Comparison of ENCODE assay signal across 11 mouse cellular contexts in the genomic region with DNA sequence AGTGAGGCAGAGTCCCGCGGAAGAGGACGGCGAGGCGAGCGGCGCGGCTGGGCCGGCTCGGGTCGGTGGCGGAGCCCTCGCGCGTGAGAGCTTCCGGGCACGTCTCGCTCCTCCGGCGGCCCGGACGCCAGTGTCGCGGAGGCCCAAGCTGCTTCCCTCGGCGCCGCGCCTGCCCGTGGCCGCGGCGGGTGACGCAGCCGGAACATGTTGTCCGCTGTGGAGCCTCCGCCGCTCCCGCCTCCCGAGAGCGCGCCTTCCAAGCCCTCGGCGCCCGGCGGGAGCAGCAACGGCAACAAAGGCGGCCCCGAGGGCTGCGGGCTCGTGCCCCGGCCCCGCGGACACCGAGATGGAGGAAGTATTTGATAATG. TPM values are rescaled to one million over a fixed set of nuclear protein-coding genes. Genes with fewer than 3 reads are reported as not detected.
A peak's percentile ranks its signal among the peaks of the same experiment; 100 is the strongest.
DNase-seq lines count a peak whose midpoint lies in the region; ATAC-seq and TF ChIP-seq lines count a peak whose summit lies in the region.
"Not testable (repeated sequence)": the region's sequence is repeated elsewhere in the genome, so short reads cannot be mapped to it uniquely, and the experiment has no call there.
"Had no signal": no experiment of that assay in that cellular context is flagged by ENCODE, and none has a peak within 500 bp of the region (broad histone marks: within the 10 kb centered on the region; RNA-seq: fewer than 3 reads in every experiment).

No protein-coding gene starts in this region.

- peak overlapping the region; percentile 48 for H3K4me3 ChIP-seq in embryonic facial prominence, embryonic 10.5 days
- peak overlapping the region; percentile 40 for H3K4me3 ChIP-seq in hindbrain, embryonic 10.5 days
- H3K4me3 ChIP-seq in intestine, postnatal 0 days (ENCODE audit: low read depth, low read length), result peak overlapping the region; percentile 17; the same call in 1 of the 2 replicates
- H3K4me3 ChIP-seq in liver, embryonic 11.5 days (ENCODE audit: low read depth, low read length), result peak overlapping the region; percentile 31
- H3K4me3 ChIP-seq in midbrain, embryonic 11.5 days (ENCODE audit: low read depth, low read length), result not testable (repeated sequence)
- H3K4me3 ChIP-seq in neural tube, embryonic 15.5 days (replicated peaks), result peak overlapping the region; percentile 27

- H3K9me3 ChIP-seq in embryonic facial prominence, embryonic 10.5 days, result peaks cover 49% of the 10 kb centered on the region
- peaks cover 58% of the 10 kb centered on the region for H3K9me3 ChIP-seq in hindbrain, embryonic 10.5 days
- H3K9me3 ChIP-seq in intestine, postnatal 0 days (ENCODE audit: control insufficient read depth), result peaks cover 11% of the 10 kb centered on the region; the same call in 1 of the 2 replicates
- peaks cover 10% of the 10 kb centered on the region for H3K9me3 ChIP-seq in liver, embryonic 11.5 days (ENCODE audit: control insufficient read depth, low read length)
- peaks cover 19% of the 10 kb centered on the region for H3K9me3 ChIP-seq in midbrain, embryonic 11.5 days (ENCODE audit: control insufficient read depth, low read length)
- H3K9me3 ChIP-seq in neural tube, embryonic 15.5 days (replicated peaks), result peaks cover 36% of the 10 kb centered on the region

- not testable (repeated sequence) for H3K4me1 ChIP-seq in embryonic facial prominence, embryonic 10.5 days; hindbrain, embryonic 10.5 days (replicated peaks); intestine, postnatal 0 days (replicated peaks; ENCODE audit: control insufficient read depth, insufficient read depth, low read length); liver, embryonic 11.5 days (replicated peaks; ENCODE audit: control insufficient read depth, insufficient read depth, low read length); midbrain, embryonic 11.5 days (ENCODE audit: control insufficient read depth, insufficient read depth, low read length); neural tube, embryonic 15.5 days

- peak; percentile 17 for DNase-seq in embryonic facial prominence, embryonic 10.5 days (ENCODE audit: low spot score)
- peak; percentile 5 for DNase-seq in gastrocnemius, postnatal 25 days
- peak; percentile 5 for DNase-seq in hindbrain, embryonic 10.5 days (ENCODE audit: low spot score)
- peak; percentile 34 for DNase-seq in liver, embryonic 11.5 days (ENCODE audit: low spot score)
- DNase-seq in midbrain, embryonic 11.5 days (ENCODE audit: low spot score, missing footprints), result peak; percentile 72

- not testable (repeated sequence) for H3K36me3 ChIP-seq in embryonic facial prominence, embryonic 10.5 days (replicated peaks); hindbrain, embryonic 10.5 days; intestine, postnatal 0 days (ENCODE audit: control insufficient read depth, insufficient read depth); liver, embryonic 11.5 days (ENCODE audit: control insufficient read depth, insufficient read depth, low read length); midbrain, embryonic 11.5 days (ENCODE audit: control insufficient read depth, insufficient read depth, low read length); neural tube, embryonic 15.5 days

- TF ChIP-seq CTCF in intestine, postnatal 0 days (IDR thresholded peaks at IDR 0.05; ENCODE audit: low read depth), result not testable (repeated sequence)

- peak overlapping the region; percentile 50 for H3K4me2 ChIP-seq in intestine, postnatal 0 days (replicated peaks; ENCODE audit: low read depth)
- peak overlapping the region; percentile 46 for H3K4me2 ChIP-seq in liver, embryonic 11.5 days
- peak overlapping the region; percentile 9; the same call in 1 of the 2 replicates for H3K4me2 ChIP-seq in midbrain, embryonic 11.5 days
- peak overlapping the region; percentile 48 for H3K4me2 ChIP-seq in neural tube, embryonic 15.5 days

- not testable (repeated sequence) for H3K27me3 ChIP-seq in embryonic facial prominence, embryonic 10.5 days (replicated peaks; ENCODE audit: low read depth, poor library complexity, severe bottlenecking); hindbrain, embryonic 10.5 days (ENCODE audit: insufficient read depth, poor library complexity, severe bottlenecking); intestine, postnatal 0 days (replicated peaks; ENCODE audit: control insufficient read depth, insufficient read depth, low read length); liver, embryonic 11.5 days (replicated peaks; ENCODE audit: control insufficient read depth, insufficient read depth, low read length); midbrain, embryonic 11.5 days (ENCODE audit: control insufficient read depth, insufficient read depth, low read length); neural tube, embryonic 15.5 days (replicated peaks)

- 26% methylated on average over 54 of the region's 54 CpGs for WGBS in embryonic facial prominence, embryonic 10.5 days
- 25% methylated on average over 54 of the region's 54 CpGs for WGBS in hindbrain, embryonic 10.5 days
- WGBS in intestine, postnatal 0 days, result 35% methylated on average over 54 of the region's 54 CpGs
- 22% methylated on average over 54 of the region's 54 CpGs for WGBS in liver, embryonic 11.5 days
- WGBS in midbrain, embryonic 11.5 days, result 27% methylated on average over 54 of the region's 54 CpGs
- 21% methylated on average over 54 of the region's 54 CpGs for WGBS in neural tube, embryonic 15.5 days

- ATAC-seq in intestine, postnatal 0 days; neural tube, embryonic 15.5 days (ENCODE audit: low FRiP score): not testable (repeated sequence)
- 0 out of 2 replicates have a peak, but pooled peaks have one; percentile 41 for ATAC-seq in liver, embryonic 11.5 days (replicated peaks; ENCODE audit: low FRiP score)
- peak; percentile 33; the same call in 1 of the 2 replicates for ATAC-seq in midbrain, embryonic 11.5 days (ENCODE audit: low FRiP score)

- not testable (repeated sequence) for H3K9ac ChIP-seq in intestine, postnatal 0 days (ENCODE audit: low read depth, low read length); liver, embryonic 11.5 days (ENCODE audit: low read depth, low read length); midbrain, embryonic 11.5 days (ENCODE audit: low read length); neural tube, embryonic 15.5 days (replicated peaks)

- H3K27ac ChIP-seq in embryonic facial prominence, embryonic 10.5 days (replicated peaks); hindbrain, embryonic 10.5 days; intestine, postnatal 0 days (ENCODE audit: low read depth, low read length); liver, embryonic 11.5 days (ENCODE audit: low read depth, low read length); midbrain, embryonic 11.5 days (ENCODE audit: low read depth, low read length); neural tube, embryonic 15.5 days (replicated peaks): not testable (repeated sequence)

RNA-seq across cellular contexts. Expression of a gene that starts 29.7 kb away (rescaled TPM):
- 0.17 TPM in 1 of 2 replicates, not detected in the other for polyA plus RNA-seq in embryonic facial prominence, embryonic 10.5 days (2016; fragmentation: Nextera tagmentation; extraction: Ambion mirVana)
- total RNA-seq in gastrocnemius, postnatal 25 days (2021), result not detected
- polyA plus RNA-seq in hindbrain, embryonic 10.5 days (2016; fragmentation: Nextera tagmentation; extraction: Ambion mirVana), result not detected in 2 replicates
- 0.17 and 0.18 TPM in 2 replicates for polyA plus RNA-seq in intestine, postnatal 0 days (2015; fragmentation: Nextera tagmentation; extraction: Ambion mirVana)
- 0.34 and 0.39 TPM in 2 replicates for polyA plus RNA-seq in liver, embryonic 11.5 days (2014; fragmentation: Nextera tagmentation; extraction: Ambion mirVana)
- polyA plus RNA-seq in midbrain, embryonic 11.5 days (2014; fragmentation: Nextera tagmentation; extraction: Ambion mirVana), result 0.10 TPM in 1 of 2 replicates, not detected in the other
- 0.19 and 0.23 TPM in 2 replicates for polyA plus RNA-seq in neural tube, embryonic 15.5 days (2015; fragmentation: Nextera tagmentation; extraction: Ambion mirVana)
- total RNA-seq: gastrocnemius, postnatal 14 days; heart, postnatal 36 days; monocyte, adult 5-6 weeks had no signal
- polyA plus RNA-seq: adrenal gland, adult 2 months had no signal

Comparison
In these comparisons a context has a peak if more than half of its experiments do, and no peak if none do; other contexts are left out.
1. DNase-seq: peak in every context shown above with its lines; median percentile 72 in midbrain, embryonic 11.5 days; 34 in liver, embryonic 11.5 days; 17 in embryonic facial prominence, embryonic 10.5 days; 5 in gastrocnemius, postnatal 25 days; 5 in hindbrain, embryonic 10.5 days.